7 mouse cellular contexts compared by ENCODE assay signal in genomic region chr13:24638371-24639214, GRCm38 (mm10). TPM values are rescaled to one million over a fixed set of nuclear protein-coding genes. Genes with fewer than 3 reads are reported as not detected.
DNase-seq lines count a peak whose midpoint lies in the region; ATAC-seq and TF ChIP-seq lines count a peak whose summit lies in the region.

No protein-coding gene starts in this region.

- H3K27me3 ChIP-seq in ES-Bruce4 (ENCODE audit: control insufficient read depth, insufficient read depth, low read length, poor library complexity, severe bottlenecking): peaks cover 9% of the 10 kb centered on the region
- H3K27me3 ChIP-seq in embryonic facial prominence, embryonic 12.5 days: peaks cover 13% of the 10 kb centered on the region
- H3K27me3 ChIP-seq in heart, embryonic 16.5 days (ENCODE audit: control insufficient read depth, insufficient read depth, low read length): no peaks in the 10 kb centered on the region
- H3K27me3 ChIP-seq in megakaryocyte, embryonic 14.5 days (replicated peaks): no peaks in the 10 kb centered on the region

- H3K9me3 ChIP-seq in ES-Bruce4 (replicated peaks; ENCODE audit: control insufficient read depth, insufficient read depth, low read length, poor library complexity, severe bottlenecking): no peaks in the 10 kb centered on the region
- H3K9me3 ChIP-seq in embryonic facial prominence, embryonic 12.5 days: no peaks in the 10 kb centered on the region
- H3K9me3 ChIP-seq in heart, embryonic 16.5 days (replicated peaks; ENCODE audit: control insufficient read depth, low read length): no peaks in the 10 kb centered on the region
- H3K9me3 ChIP-seq in megakaryocyte, embryonic 14.5 days: no peaks in the 10 kb centered on the region

- H3K4me1 ChIP-seq in ES-Bruce4 (ENCODE audit: control insufficient read depth, insufficient read depth, low read length): no peaks in the 10 kb centered on the region
- H3K4me1 ChIP-seq in embryonic facial prominence, embryonic 12.5 days: peaks cover 15% of the 10 kb centered on the region; the same call in 1 of the 2 replicates
- peaks cover 47% of the 10 kb centered on the region for H3K4me1 ChIP-seq in heart, embryonic 16.5 days (ENCODE audit: control insufficient read depth, insufficient read depth, low read length)
- peaks cover 100% of the 10 kb centered on the region for H3K4me1 ChIP-seq in megakaryocyte, embryonic 14.5 days

- H3K9ac ChIP-seq in ES-Bruce4 (ENCODE audit: low read depth, poor library complexity, severe bottlenecking): peak overlapping the region; percentile 48
- peak overlapping the region; percentile 56 for H3K9ac ChIP-seq in embryonic facial prominence, embryonic 12.5 days
- H3K9ac ChIP-seq in heart, embryonic 16.5 days (ENCODE audit: low read length): peak overlapping the region; percentile 89

- no peak overlapping the region for H3K27ac ChIP-seq in ES-Bruce4 (ENCODE audit: insufficient read depth, low read length)
- H3K27ac ChIP-seq in embryonic facial prominence, embryonic 12.5 days: no peak overlapping the region
- H3K27ac ChIP-seq in heart, embryonic 16.5 days (ENCODE audit: low read length): peak overlapping the region; percentile 90

- TF ChIP-seq CTCF in ES-Bruce4 (IDR thresholded peaks at IDR 0.05; ENCODE audit: low read depth, low read length): no peak

- no peak for TF ChIP-seq EP300 in ES-Bruce4 (IDR thresholded peaks at IDR 0.05; ENCODE audit: insufficient read depth, low read depth, low read length)

- WGBS in embryonic facial prominence, embryonic 12.5 days: under 1% methylated on average over 66 of the region's 66 CpGs
- under 1% methylated on average over 49 of the region's 66 CpGs for WGBS in heart, embryonic 16.5 days

- TF ChIP-seq POLR2A in ES-Bruce4 (IDR thresholded peaks at IDR 0.05; ENCODE audit: insufficient read depth, low read length): no peak

- DNase-seq in CD4-positive helper T cell, adult 2 months (ENCODE audit: low read depth, low spot score): peak; percentile 81
- peak; percentile 55 to 61 for DNase-seq in layer of hippocampus, postnatal 10 days (ENCODE audit: low spot score in 2 of 2)
- peak; percentile 68 for DNase-seq in right cerebral cortex, postnatal 4 days

- H3K36me3 ChIP-seq in ES-Bruce4 (ENCODE audit: control insufficient read depth, insufficient read depth, low read length, poor library complexity, severe bottlenecking): no peaks in the 10 kb centered on the region
- no peaks in the 10 kb centered on the region for H3K36me3 ChIP-seq in embryonic facial prominence, embryonic 12.5 days
- H3K36me3 ChIP-seq in heart, embryonic 16.5 days (ENCODE audit: control insufficient read depth, insufficient read depth): no peaks in the 10 kb centered on the region
- H3K36me3 ChIP-seq in megakaryocyte, embryonic 14.5 days (replicated peaks; ENCODE audit: low read length): peaks cover 77% of the 10 kb centered on the region

- H3K4me3 ChIP-seq in ES-Bruce4 (ENCODE audit: low read depth, low read length): peak overlapping the region; percentile 62
- peak overlapping the region; percentile 60 for H3K4me3 ChIP-seq in embryonic facial prominence, embryonic 12.5 days
- peak overlapping the region; percentile 84 for H3K4me3 ChIP-seq in heart, embryonic 16.5 days (ENCODE audit: low read length)
- peak overlapping the region; percentile 99 for H3K4me3 ChIP-seq in megakaryocyte, embryonic 14.5 days (replicated peaks)

- peak overlapping the region; percentile 99 for H3K4me2 ChIP-seq in embryonic facial prominence, embryonic 12.5 days (replicated peaks)
- H3K4me2 ChIP-seq in heart, embryonic 16.5 days (ENCODE audit: low read depth, low read length): peak overlapping the region; percentile 94

- ATAC-seq in embryonic facial prominence, embryonic 12.5 days (ENCODE audit: insufficient number of reproducible peaks, insufficient read depth, low FRiP score, low TSS enrichment): 0 out of 2 replicates have a peak, but pooled peaks have one; percentile 17
- peak; percentile 43 for ATAC-seq in heart, embryonic 16.5 days (replicated peaks; ENCODE audit: extremely low read depth, insufficient read depth, low FRiP score)

RNA-seq across cellular contexts. Expression of gene Ripor2, which starts 56.6 kb away (rescaled TPM):
- 1.1 and 1.5 TPM in 2 replicates for polyA plus RNA-seq in ES-Bruce4 (2011; ENCODE audit: insufficient read depth, insufficient read length, low read depth, missing spikeins)
- 6.1 and 9.2 TPM in 2 replicates for polyA plus RNA-seq in embryonic facial prominence, embryonic 12.5 days (2016; fragmentation: Nextera tagmentation; extraction: Ambion mirVana)
- polyA plus RNA-seq in heart, embryonic 16.5 days (2015; fragmentation: Nextera tagmentation; extraction: Ambion mirVana): 17.3 and 17.8 TPM in 2 replicates
- total RNA-seq in layer of hippocampus, postnatal 10 days (2021): 10 to 100 TPM; 70.4 to 73.3 TPM
- polyA plus RNA-seq in megakaryocyte, embryonic 14.5 days (2012; ENCODE audit: insufficient read depth, low replicate concordance): 8.1 and 12.6 TPM in 2 replicates
